In the genomic region with DNA sequence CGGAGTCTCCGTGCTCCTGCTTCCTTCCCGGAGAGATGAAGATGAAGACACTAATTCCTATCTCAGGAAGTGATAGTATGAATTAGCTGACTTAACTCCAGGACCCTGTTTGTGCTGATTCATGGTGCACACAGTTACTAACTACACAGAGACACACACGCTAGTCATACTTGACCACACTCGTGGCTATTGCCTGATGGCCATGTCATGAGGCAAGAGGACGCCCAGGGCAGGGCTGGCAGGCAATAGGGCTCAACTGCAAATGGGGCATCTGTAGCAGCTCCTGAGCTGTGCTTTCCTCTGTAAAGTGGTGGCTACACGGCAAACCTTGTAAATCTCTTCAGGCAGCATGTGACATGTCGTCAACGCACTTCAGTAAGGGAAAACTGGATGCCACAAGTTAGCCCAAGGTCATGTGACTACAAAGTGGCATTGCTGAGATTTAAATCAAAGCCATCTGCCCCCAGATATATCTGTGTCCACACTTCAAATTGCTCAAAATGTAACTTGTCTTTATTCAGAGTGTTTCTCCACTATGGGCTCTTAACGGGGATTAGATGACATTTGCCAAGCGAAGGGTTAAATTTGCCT, we compare ENCODE assay signal across 11 mouse cellular contexts.
DNase-seq lines count a peak whose midpoint lies in the region; ATAC-seq and TF ChIP-seq lines count a peak whose summit lies in the region.
"Had no signal": no experiment of that assay in that cellular context is flagged by ENCODE, and none has a peak within 500 bp of the region (broad histone marks: within the 10 kb centered on the region; RNA-seq: fewer than 3 reads in every experiment).

No protein-coding gene starts in this region.

- H3K27me3 ChIP-seq in limb, embryonic 10.5 days (ENCODE audit: low read depth, poor library complexity, severe bottlenecking): no peaks in the 10 kb centered on the region
- no peaks in the 10 kb centered on the region for H3K27me3 ChIP-seq in intestine, postnatal 0 days (replicated peaks; ENCODE audit: control insufficient read depth, insufficient read depth, low read length)
- H3K27me3 ChIP-seq: neural tube, embryonic 12.5 days had no signal

- H3K36me3 ChIP-seq in limb, embryonic 10.5 days: no peaks in the 10 kb centered on the region
- no peaks in the 10 kb centered on the region for H3K36me3 ChIP-seq in intestine, postnatal 0 days (ENCODE audit: control insufficient read depth, insufficient read depth)
- H3K36me3 ChIP-seq: neural tube, embryonic 12.5 days had no signal

- H3K4me2 ChIP-seq in intestine, postnatal 0 days (replicated peaks; ENCODE audit: low read depth): no peak overlapping the region

- H3K9ac ChIP-seq in intestine, postnatal 0 days (ENCODE audit: low read depth, low read length): no peak overlapping the region

- H3K9me3 ChIP-seq in limb, embryonic 10.5 days (replicated peaks): no peaks in the 10 kb centered on the region
- H3K9me3 ChIP-seq in intestine, postnatal 0 days (ENCODE audit: control insufficient read depth): no peaks in the 10 kb centered on the region
- H3K9me3 ChIP-seq: neural tube, embryonic 12.5 days had no signal

- 70% methylated on average over 11 of the region's 11 CpGs for WGBS in limb, embryonic 10.5 days
- WGBS in intestine, postnatal 0 days: 79% methylated on average over 11 of the region's 11 CpGs

- intact Hi-C loops in gastrocnemius, adult 2 months (cut with DNase I): loop anchor here (2.0 to 5.0 kb wide), 4 partner anchors 65 to 330 kb away; a partner anchor contains a TSS

- peak overlapping the region; percentile 6; the same call in 1 of the 2 replicates for H3K27ac ChIP-seq in gastrocnemius, adult 2 months
- peak overlapping the region; percentile 93; the same call in 1 of the 2 replicates for H3K27ac ChIP-seq in limb, embryonic 10.5 days
- H3K27ac ChIP-seq in intestine, postnatal 0 days (ENCODE audit: low read depth, low read length): no peak overlapping the region

- peaks cover 27% of the 10 kb centered on the region for H3K4me1 ChIP-seq in limb, embryonic 10.5 days
- H3K4me1 ChIP-seq in intestine, postnatal 0 days (replicated peaks; ENCODE audit: control insufficient read depth, insufficient read depth, low read length): no peaks in the 10 kb centered on the region; the same call in 1 of the 2 replicates

- no peak overlapping the region for H3K4me3 ChIP-seq in gastrocnemius, adult 2 months
- H3K4me3 ChIP-seq in limb, embryonic 10.5 days: no peak overlapping the region
- no peak overlapping the region for H3K4me3 ChIP-seq in intestine, postnatal 0 days (ENCODE audit: low read depth, low read length)
- H3K4me3 ChIP-seq: neural tube, embryonic 12.5 days had no signal

- ATAC-seq in intestine, postnatal 0 days: no peak

- peak; percentile 23 for DNase-seq in adrenal gland, adult 2 months
- no peak for DNase-seq in adrenal gland, adult 8-10 months
- DNase-seq in gastrocnemius, adult 2 months: no peak
- DNase-seq in gastrocnemius, postnatal 25 days: no peak
- DNase-seq in 416B (ENCODE audit: low read depth): peak; percentile 70
- DNase-seq in limb, embryonic 10.5 days (ENCODE audit: low spot score): no peak
- no peak for DNase-seq in thymus, postnatal 14 days
- DNase-seq: liver; lung, embryonic 14.5 days had no signal

- TF ChIP-seq CTCF in gastrocnemius, adult 2 months (IDR thresholded peaks at IDR 0.05): no peak
- TF ChIP-seq CTCF in intestine, postnatal 0 days (IDR thresholded peaks at IDR 0.05; ENCODE audit: low read depth): no peak

Comparison
In these comparisons a context has a peak if more than half of its experiments do, and no peak if none do; other contexts are left out.
1. DNase-seq: peak in adrenal gland, adult 2 months (single experiment) and 416B (single experiment); none in adrenal gland, adult 8-10 months (single experiment), gastrocnemius, adult 2 months (single experiment), gastrocnemius, postnatal 25 days (single experiment), limb, embryonic 10.5 days (single experiment) and thymus, postnatal 14 days (single experiment).